Mouse (Mus musculus): ENCODE results near the gene Klhdc1. TPM values are rescaled to one million over a fixed set of nuclear protein-coding genes. Genes with fewer than 3 reads are reported as not detected.

Gene Klhdc1
- total and polyA plus RNA-seq, 3 experiments: 6.4 to 8.2 (median 7.2) TPM

GRCm38 (mm10) chr12:69216587-69216986, 24.4 kb upstream of the Klhdc1 start:
- no peak for TF ChIP-seq RAD21 (IDR thresholded peaks at IDR 0.05; ENCODE audit: low read depth, low read length)
- no peak for TF ChIP-seq E2F4 (IDR thresholded peaks at IDR 0.05; ENCODE audit: insufficient replicate concordance, low read depth, low read length)
- TF ChIP-seq MXI1 (IDR thresholded peaks at IDR 0.05; ENCODE audit: low read depth, low read length): no peak; the same call in 1 of the 2 replicates
- no peak for TF ChIP-seq HCFC1 (IDR thresholded peaks at IDR 0.05; ENCODE audit: low read depth, low read length)
- TF ChIP-seq JUND (conservative IDR thresholded peaks at IDR 0.05; ENCODE audit: low read depth, low read length): no peak
- peak; percentile 89 for TF ChIP-seq TCF12 (IDR thresholded peaks at IDR 0.05; ENCODE audit: low read depth, low read length)
- TF ChIP-seq GABPA (IDR thresholded peaks at IDR 0.05; ENCODE audit: insufficient replicate concordance, low read depth, low read length): no peak
- no peak for TF ChIP-seq MAX (IDR thresholded peaks at IDR 0.05; ENCODE audit: low read length)
- TF ChIP-seq ELF1 (IDR thresholded peaks at IDR 0.05; ENCODE audit: low read depth, low read length): 0 out of 2 replicates have a peak, but pooled peaks have one; percentile 27
- TF ChIP-seq NELFE (IDR thresholded peaks at IDR 0.05; ENCODE audit: low read depth, low read length): no peak
- TF ChIP-seq ZC3H11A (IDR thresholded peaks at IDR 0.05; ENCODE audit: low read depth, low read length): no peak
- TF ChIP-seq JUN (IDR thresholded peaks at IDR 0.05; ENCODE audit: insufficient read depth, low read depth, low read length): no peak
- TF ChIP-seq BHLHE40 (IDR thresholded peaks at IDR 0.05; ENCODE audit: low read depth, low read length): peak; percentile 50
- TF ChIP-seq MEF2A (IDR thresholded peaks at IDR 0.05; ENCODE audit: borderline replicate concordance, low read depth, low read length): peak; percentile 53; the same call in 1 of the 2 replicates
- TF ChIP-seq CHD1 (IDR thresholded peaks at IDR 0.05; ENCODE audit: low read depth, low read length): no peak
- TF ChIP-seq UBTF (IDR thresholded peaks at IDR 0.05; ENCODE audit: low read depth, low read length): no peak
- TF ChIP-seq POLR2A (IDR thresholded peaks at IDR 0.05; ENCODE audit: low read depth, low read length): no peak
- TF ChIP-seq USF2 (conservative IDR thresholded peaks at IDR 0.05; ENCODE audit: low read depth, low read length): no peak
- TF ChIP-seq PAX5 (IDR thresholded peaks at IDR 0.05; ENCODE audit: low read length): no peak
- peak; percentile 88 for TF ChIP-seq EP300 (IDR thresholded peaks at IDR 0.05; ENCODE audit: low read length)
- TF ChIP-seq SIN3A (IDR thresholded peaks at IDR 0.05; ENCODE audit: low read length): no peak
- no peak for TF ChIP-seq USF1 (IDR thresholded peaks at IDR 0.05; ENCODE audit: low read depth, low read length)
- TF ChIP-seq ETS1 (conservative IDR thresholded peaks at IDR 0.05; ENCODE audit: low read depth, low read length): peak; percentile 67
- TF ChIP-seq TBP (conservative IDR thresholded peaks at IDR 0.05; ENCODE audit: low read depth, low read length): 0 out of 2 replicates have a peak, but pooled peaks have one; percentile 20
- no peak for TF ChIP-seq NRF1 (IDR thresholded peaks at IDR 0.05; ENCODE audit: low read depth, low read length)
- no peak for TF ChIP-seq CTCF (conservative IDR thresholded peaks at IDR 0.05 in 1 of 2, IDR thresholded peaks at IDR 0.05 in 1 of 2; ENCODE audit: low read depth in 2 of 2, low read length in 2 of 2)
- TF ChIP-seq POLR2AphosphoS2 (IDR thresholded peaks at IDR 0.05; ENCODE audit: low read depth, low read length): no peak
- TF ChIP-seq ZMIZ1 (IDR thresholded peaks at IDR 0.05; ENCODE audit: low read depth, low read length): no peak
- TF ChIP-seq MAFK (IDR thresholded peaks at IDR 0.05; ENCODE audit: insufficient replicate concordance, low read length): peak; percentile 29; the same call in 1 of the 2 replicates
- TF ChIP-seq MAZ (IDR thresholded peaks at IDR 0.05; ENCODE audit: low read depth, low read length): no peak
- no peak for TF ChIP-seq CHD2 (IDR thresholded peaks at IDR 0.05; ENCODE audit: low read length)
- TF ChIP-seq ZNF384 (IDR thresholded peaks at IDR 0.05; ENCODE audit: low read depth, low read length): peak; percentile 89
- no peak for TF ChIP-seq IRF4 (IDR thresholded peaks at IDR 0.05; ENCODE audit: low read depth, low read length)
- TF ChIP-seq KAT2A (IDR thresholded peaks at IDR 0.05; ENCODE audit: insufficient replicate concordance, low read length): no peak
- TF ChIP-seq RCOR1 (conservative IDR thresholded peaks at IDR 0.05; ENCODE audit: low read depth, low read length): no peak
- TF ChIP-seq MYC (IDR thresholded peaks at IDR 0.05; ENCODE audit: low read depth, low read length): no peak
- no peak for TF ChIP-seq SMC3 (IDR thresholded peaks at IDR 0.05; ENCODE audit: low read depth, low read length)
- no peak for TF ChIP-seq ZKSCAN1 (IDR thresholded peaks at IDR 0.05; ENCODE audit: borderline replicate concordance, low read depth, low read length)
- in situ Hi-C loops (cut with MboI; ENCODE audit: low pct_ligation_motif_present, low pct_unique_long_range_greater_than_20kb, low sequenced_read_pairs): loop anchor here (25.0 kb wide), 2 partner anchors 371 to 471 kb away; partner anchors contain the start of genes Sos2 and Vcpkmt
- H3K79me2 ChIP-seq (replicated peaks; ENCODE audit: control insufficient read depth, extremely low read depth, insufficient read depth, poor library complexity, severe bottlenecking): no peaks in the 10 kb centered on the region
- H3K4me3 ChIP-seq (replicated peaks in 1 of 3; ENCODE audit: low read depth in 2 of 3, low read length in 2 of 3, poor library complexity in 1 of 3): no peak overlapping the region
- no peak overlapping the region for H3K9ac ChIP-seq (ENCODE audit: insufficient read depth, low read depth)
- no peaks in the 10 kb centered on the region for H3K9me3 ChIP-seq (replicated peaks; ENCODE audit: low read length)
- peaks cover 42 to 68% of the 10 kb centered on the region in 2 experiments for H3K36me3 ChIP-seq (replicated peaks in 1 of 2; ENCODE audit: control insufficient read depth in 1 of 2, insufficient read depth in 1 of 2, low read length in 1 of 2)
- dilution Hi-C loops (cut with MboI; ENCODE audit: extremely low pct_ligation_motif_present, extremely low pct_unique_long_range_greater_than_20kb, low sequenced_read_pairs): no loop called here
- peak overlapping the region; percentile 69 for H3K27ac ChIP-seq (ENCODE audit: insufficient read depth, low read depth)
- peaks cover 4 to 83% of the 10 kb centered on the region in 2 experiments; a peak in 2 of 4 replicates for H3K4me1 ChIP-seq (ENCODE audit: control insufficient read depth in 1 of 2, insufficient read depth in 2 of 2)
- no peak overlapping the region for H3K4me2 ChIP-seq (ENCODE audit: insufficient read depth, low read depth, poor library complexity, severe bottlenecking)
- no peaks in the 10 kb centered on the region for H3K27me3 ChIP-seq (replicated peaks)
- peak; percentile 79 for DNase-seq (ENCODE audit: extremely low read depth)
